9 mouse cellular contexts compared by ENCODE assay signal in the genomic region with DNA sequence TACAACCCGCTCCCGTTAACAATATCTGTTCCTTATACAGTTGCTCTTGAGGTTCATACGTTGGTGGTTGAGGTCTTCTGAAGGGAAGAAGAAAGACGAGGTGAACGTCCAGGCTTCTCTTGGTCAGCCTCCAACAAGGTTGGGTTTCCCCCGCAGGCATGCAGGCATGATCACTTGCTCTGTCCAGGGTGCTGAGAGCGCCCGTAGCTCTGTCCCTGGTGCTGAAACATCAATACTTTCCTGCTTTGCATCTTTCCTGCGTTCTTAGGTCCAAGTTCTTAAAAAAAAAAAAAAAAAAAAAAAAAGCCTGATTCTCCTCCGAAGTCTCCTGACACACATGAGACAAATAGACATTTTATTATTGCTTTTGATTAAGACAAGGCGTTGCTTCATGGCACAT. TPM values are rescaled to one million over a fixed set of nuclear protein-coding genes. Genes with fewer than 3 reads are reported as not detected.
DNase-seq lines count a peak whose midpoint lies in the region; ATAC-seq and TF ChIP-seq lines count a peak whose summit lies in the region.
"Had no signal": no experiment of that assay in that cellular context is flagged by ENCODE, and none has a peak within 500 bp of the region (broad histone marks: within the 10 kb centered on the region; RNA-seq: fewer than 3 reads in every experiment).

No protein-coding gene starts in this region.

- no peak overlapping the region for H3K9ac ChIP-seq in CH12.LX (ENCODE audit: insufficient read depth, low read depth)
- H3K9ac ChIP-seq in liver, embryonic 11.5 days (ENCODE audit: low read depth, low read length): no peak overlapping the region
- H3K9ac ChIP-seq: heart, embryonic 13.5 days had no signal

- H3K36me3 ChIP-seq in CH12.LX (replicated peaks in 1 of 2; ENCODE audit: control insufficient read depth in 1 of 2, insufficient read depth in 1 of 2, low read length in 1 of 2): no peaks in the 10 kb centered on the region
- no peaks in the 10 kb centered on the region for H3K36me3 ChIP-seq in liver, embryonic 11.5 days (ENCODE audit: control insufficient read depth, insufficient read depth, low read length)
- H3K36me3 ChIP-seq: heart, embryonic 13.5 days had no signal

- H3K4me3 ChIP-seq in CH12.LX (replicated peaks in 1 of 3; ENCODE audit: low read depth in 2 of 3, low read length in 2 of 3, poor library complexity in 1 of 3): no peak overlapping the region
- no peak overlapping the region for H3K4me3 ChIP-seq in liver, embryonic 11.5 days (ENCODE audit: low read depth, low read length)
- H3K4me3 ChIP-seq: heart, embryonic 13.5 days had no signal

- intact Hi-C loops in heart, postnatal 10 days (cut with DNase I): no loop called here

- whole genome bisulfite sequencing in liver, embryonic 11.5 days: 2% methylated on average over 11 of the region's 11 CpGs

- peaks cover 15% of the 10 kb centered on the region for H3K9me3 ChIP-seq in CH12.LX (replicated peaks; ENCODE audit: low read length)
- H3K9me3 ChIP-seq in liver, embryonic 11.5 days (ENCODE audit: control insufficient read depth, low read length): no peaks in the 10 kb centered on the region
- H3K9me3 ChIP-seq: heart, embryonic 13.5 days had no signal

- H3K27ac ChIP-seq in CH12.LX (ENCODE audit: insufficient read depth, low read depth): no peak overlapping the region
- no peak overlapping the region for H3K27ac ChIP-seq in liver, embryonic 11.5 days (ENCODE audit: low read depth, low read length)
- H3K27ac ChIP-seq: heart, embryonic 13.5 days had no signal

- no peaks in the 10 kb centered on the region for H3K79me2 ChIP-seq in CH12.LX (replicated peaks; ENCODE audit: control insufficient read depth, extremely low read depth, insufficient read depth, poor library complexity, severe bottlenecking)

- TF ChIP-seq CTCF in CH12.LX (conservative IDR thresholded peaks at IDR 0.05 in 1 of 2, IDR thresholded peaks at IDR 0.05 in 1 of 2; ENCODE audit: low read depth in 2 of 2, low read length in 2 of 2): no peak

- no peak for TF ChIP-seq POLR2A in CH12.LX (IDR thresholded peaks at IDR 0.05; ENCODE audit: low read depth, low read length)

- no peaks in the 10 kb centered on the region for H3K4me1 ChIP-seq in CH12.LX (ENCODE audit: control insufficient read depth in 1 of 2, insufficient read depth in 2 of 2)
- peaks cover 8% of the 10 kb centered on the region; the same call in 1 of the 2 replicates for H3K4me1 ChIP-seq in liver, embryonic 11.5 days (replicated peaks; ENCODE audit: control insufficient read depth, insufficient read depth, low read length)

- dilution Hi-C loops in CH12.LX (cut with MboI; ENCODE audit: extremely low pct_ligation_motif_present, extremely low pct_unique_long_range_greater_than_20kb, low sequenced_read_pairs): no loop called here

- peaks cover 12% of the 10 kb centered on the region for H3K27me3 ChIP-seq in CH12.LX (replicated peaks)
- H3K27me3 ChIP-seq in liver, embryonic 11.5 days (replicated peaks; ENCODE audit: control insufficient read depth, insufficient read depth, low read length): peaks cover 41% of the 10 kb centered on the region

- no peak for ATAC-seq in liver, embryonic 11.5 days (replicated peaks; ENCODE audit: low FRiP score)

- in situ Hi-C loops in CH12.LX (cut with MboI; ENCODE audit: low pct_ligation_motif_present, low pct_unique_long_range_greater_than_20kb, low sequenced_read_pairs): no loop called here

- H3K4me2 ChIP-seq in CH12.LX (ENCODE audit: insufficient read depth, low read depth, poor library complexity, severe bottlenecking): no peak overlapping the region
- H3K4me2 ChIP-seq in liver, embryonic 11.5 days: no peak overlapping the region

- peak; percentile 42 to 47 for DNase-seq in cerebellum, postnatal 10 days
- DNase-seq in cerebellum, adult 9-11 months: no peak
- DNase-seq in CH12.LX (ENCODE audit: extremely low read depth): peak; percentile 26
- peak; percentile 65 for DNase-seq in c-Kit-positive CD71-negative TER-119-negative erythroid progenitor cells, embryonic 14.5 days (ENCODE audit: low read depth)
- peak; percentile 86 to 93 for DNase-seq in heart, postnatal 10 days
- peak; percentile 80 for DNase-seq in liver, embryonic 11.5 days (ENCODE audit: low spot score)
- DNase-seq in neural tube, embryonic 10.5 days (ENCODE audit: extremely low spot score, low spot score): peak; percentile 83
- peak; percentile 52 to 70 for DNase-seq in thymus, postnatal 36 days

- TF ChIP-seq RAD21 in CH12.LX (IDR thresholded peaks at IDR 0.05; ENCODE audit: low read depth, low read length): no peak

- no peak for TF ChIP-seq EP300 in CH12.LX (IDR thresholded peaks at IDR 0.05; ENCODE audit: low read length)

TF ChIP-seq in CH12.LX, 34 proteins besides CTCF, POLR2A, EP300 and RAD21:
- TF ChIP-seq MXI1 (IDR thresholded peaks at IDR 0.05; ENCODE audit: low read depth, low read length) (peak; percentile 98), UBTF (IDR thresholded peaks at IDR 0.05; ENCODE audit: low read depth, low read length) (no peak), SIN3A (IDR thresholded peaks at IDR 0.05; ENCODE audit: low read length) (peak; percentile 100)

RNA-seq across cellular contexts. Expression of a gene that starts 2.0 kb away (rescaled TPM):
- total RNA-seq in CH12.LX (2012; rRNA removed) (0.04 and 0.08 TPM in 2 replicates), CH12.LX (2014; rRNA removed) (not detected in 2 replicates)
- polyA plus RNA-seq in CH12.LX (2012; ENCODE audit: insufficient read length, low read depth): not detected in 2 replicates
- total RNA-seq in heart, postnatal 10 days (2021): not detected
- 5.8 TPM in 2 replicates for polyA plus RNA-seq in liver, embryonic 11.5 days (2014; fragmentation: Nextera tagmentation; extraction: Ambion mirVana)

RNA-seq across cellular contexts. Expression of a gene that starts 19.9 kb away (rescaled TPM):
- total RNA-seq in CH12.LX (2012; rRNA removed): 26.0 and 29.4 TPM in 2 replicates
- total RNA-seq in CH12.LX (2014; rRNA removed): 12.9 TPM in 2 replicates
- polyA plus RNA-seq in CH12.LX (2012; ENCODE audit: insufficient read length, low read depth): 33.1 and 34.5 TPM in 2 replicates
- 10 to 100 TPM; 31.4 to 33.9 TPM for total RNA-seq in heart, postnatal 10 days (2021)
- polyA plus RNA-seq in liver, embryonic 11.5 days (2014; fragmentation: Nextera tagmentation; extraction: Ambion mirVana): 30.9 and 39.0 TPM in 2 replicates

RNA-seq across cellular contexts. Expression of a gene that starts 33.0 kb away (rescaled TPM):
- not detected in 2 replicates for total RNA-seq in CH12.LX (2012; rRNA removed)
- not detected in 2 replicates for total RNA-seq in CH12.LX (2014; rRNA removed)
- polyA plus RNA-seq in CH12.LX (2012; ENCODE audit: insufficient read length, low read depth): 0.16 TPM in 1 of 2 replicates, not detected in the other
- total RNA-seq in heart, postnatal 10 days (2021): not detected
- not detected in 2 replicates for polyA plus RNA-seq in liver, embryonic 11.5 days (2014; fragmentation: Nextera tagmentation; extraction: Ambion mirVana)
- polyA plus RNA-seq: heart, embryonic 13.5 days had no signal

RNA-seq across cellular contexts. Expression of a gene that starts 40.0 kb away (rescaled TPM):
- total RNA-seq in CH12.LX (2012; rRNA removed) (9.2 and 10.6 TPM in 2 replicates), CH12.LX (2014; rRNA removed) (3.0 and 3.6 TPM in 2 replicates)
- 15.6 and 15.9 TPM in 2 replicates for polyA plus RNA-seq in CH12.LX (2012; ENCODE audit: insufficient read length, low read depth)
- total RNA-seq in heart, postnatal 10 days (2021): not detected
- polyA plus RNA-seq in liver, embryonic 11.5 days (2014; fragmentation: Nextera tagmentation; extraction: Ambion mirVana): 1.2 and 1.7 TPM in 2 replicates
- polyA plus RNA-seq: heart, embryonic 13.5 days had no signal

RNA-seq across cellular contexts. Expression of a gene that starts 52.2 kb away (rescaled TPM):
- total RNA-seq in CH12.LX (2012; rRNA removed) (157 and 196 TPM in 2 replicates), CH12.LX (2014; rRNA removed) (161 and 168 TPM in 2 replicates)
- 195 and 299 TPM in 2 replicates for polyA plus RNA-seq in CH12.LX (2012; ENCODE audit: insufficient read length, low read depth)
- 100 to 1,000 TPM; 254 to 266 TPM for total RNA-seq in heart, postnatal 10 days (2021)
- 1,890 and 1,897 TPM in 2 replicates for polyA plus RNA-seq in liver, embryonic 11.5 days (2014; fragmentation: Nextera tagmentation; extraction: Ambion mirVana)
